Mouse (Mus musculus) liver, adult 2 months (tissue): ENCODE data around the gene Meis1.

ENCODE experiments used
- CTCF ChIP-seq: fragments of 200-500 bp; IDR thresholded peaks from 2 replicates; pipeline ENCODE4 v1.5.1; 2011; ENCODE audit warnings: low read depth, low read length, control low read depth
- POLR2A ChIP-seq: fragments of 200-500 bp; IDR thresholded peaks from 2 replicates; pipeline ENCODE4 v1.6.1; 2011; ENCODE audit warnings: low read length, control low read depth; ENCODE audit not compliant: insufficient read depth; ENCODE audit errors: extremely low read depth

- TF ChIP-seq CTCF (no peak), POLR2A (no peak)
Measured at GRCm38 (mm10) chr11:18923274-18923673, 95.5 kb downstream of the Meis1 start.
